Mouse (Mus musculus): ENCODE data around the gene Ptprn2.

The Ptprn2 gene

GRCm38 (mm10) chr12:116594457-116594856, 108.9 kb downstream of the Ptprn2 start:
- no peak for DNase-seq (ENCODE audit: low read depth, low spot score)

- no peak for DNase-seq (ENCODE audit: low read depth, low spot score)
These were observed 109.5 kb downstream of the Ptprn2 start for GRCm38 (mm10) chr12:116594866-116595610.

GRCm38 (mm10) chr12:116595727-116596126, 110.2 kb downstream of the Ptprn2 start:
- no peak for DNase-seq (ENCODE audit: low read depth, low spot score)

- no peak for DNase-seq (ENCODE audit: low read depth, low spot score)
These were observed 111.5 kb downstream of the Ptprn2 start for GRCm38 (mm10) chr12:116596993-116597392.

- no peak for DNase-seq (ENCODE audit: low read depth, low spot score)
These were observed 112.2 kb downstream of the Ptprn2 start for GRCm38 (mm10) chr12:116597670-116598069.

- DNase-seq (ENCODE audit: low read depth, low spot score) = no peak
These were observed 112.8 kb downstream of the Ptprn2 start for GRCm38 (mm10) chr12:116598123-116599005.

GRCm38 (mm10) chr12:116599537-116599936, 114.0 kb downstream of the Ptprn2 start:
- DNase-seq (ENCODE audit: low read depth, low spot score) = no peak

- no peak for DNase-seq (ENCODE audit: low read depth, low spot score)
These were observed 114.5 kb downstream of the Ptprn2 start for GRCm38 (mm10) chr12:116600054-116600453.

GRCm38 (mm10) chr12:116601395-116601794, 115.9 kb downstream of the Ptprn2 start:
- DNase-seq (ENCODE audit: low read depth, low spot score) = no peak

GRCm38 (mm10) chr12:116601921-116602320, 116.4 kb downstream of the Ptprn2 start:
- no peak for DNase-seq (ENCODE audit: low read depth, low spot score)

- DNase-seq (ENCODE audit: low read depth, low spot score) = no peak
These were observed 123.1 kb downstream of the Ptprn2 start for GRCm38 (mm10) chr12:116608598-116608997.

- peak; percentile 78 for DNase-seq (ENCODE audit: low read depth, low spot score)
These were observed 134.3 kb downstream of the Ptprn2 start for GRCm38 (mm10) chr12:116619868-116620267.

- DNase-seq (ENCODE audit: low read depth, low spot score) = peak; percentile 2
These were observed 134.8 kb downstream of the Ptprn2 start for GRCm38 (mm10) chr12:116620299-116620698.

- DNase-seq (ENCODE audit: low read depth, low spot score) = no peak
These were observed 136.0 kb downstream of the Ptprn2 start for GRCm38 (mm10) chr12:116621325-116622040.

GRCm38 (mm10) chr12:116622665-116623387, 137.3 kb downstream of the Ptprn2 start:
- no peak for DNase-seq (ENCODE audit: low read depth, low spot score)

GRCm38 (mm10) chr12:116625391-116626281, 140.1 kb downstream of the Ptprn2 start:
- DNase-seq (ENCODE audit: low read depth, low spot score) = peak; percentile 65

- no peak for DNase-seq (ENCODE audit: low read depth, low spot score)
These were observed 143.5 kb downstream of the Ptprn2 start for GRCm38 (mm10) chr12:116628992-116629391.

- DNase-seq (ENCODE audit: low read depth, low spot score) = no peak
These were observed 152.0 kb downstream of the Ptprn2 start for GRCm38 (mm10) chr12:116637498-116637897.

- DNase-seq (ENCODE audit: low read depth, low spot score) = no peak
These were observed 155.4 kb downstream of the Ptprn2 start for GRCm38 (mm10) chr12:116640871-116641270.
